Mouse (Mus musculus): ENCODE data around the gene Mboat1.

DNA sequence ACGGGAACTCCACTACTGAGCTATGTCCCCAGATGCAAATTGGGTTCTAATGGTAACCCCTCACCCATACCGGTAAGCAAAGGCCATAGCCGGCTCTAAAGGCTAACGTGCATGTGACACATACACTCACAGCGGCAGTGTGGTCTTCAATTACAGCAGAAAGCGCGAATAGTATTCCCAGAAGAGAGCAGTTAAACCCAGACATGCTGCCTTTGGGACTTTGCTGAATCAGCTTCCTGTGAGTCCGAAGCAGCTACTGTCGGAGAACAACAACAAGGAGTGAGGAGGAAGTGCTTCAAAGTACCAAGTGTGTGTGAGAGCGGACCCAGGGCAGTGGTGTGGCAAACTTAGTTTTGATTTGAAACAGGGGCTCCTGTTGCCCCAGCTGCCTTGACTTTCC lies 122.5 kb downstream of the Mboat1 start:
- TF ChIP-seq CTCF (IDR thresholded peaks at IDR 0.05; ENCODE audit: low read depth) (no peak), EP300 (IDR thresholded peaks at IDR 0.05; ENCODE audit: low read depth) (no peak)
